Mouse (Mus musculus) T-helper 1 cell (primary cell): ENCODE results near the gene 1810010H24Rik.
"Not testable (repeated sequence)": the region's sequence is repeated elsewhere in the genome, so short reads cannot be mapped to it uniquely, and the experiment has no call there.

ENCODE experiments used
- in situ Hi-C: fragments of 300-600 bp; cut with MboI, MseI; formaldehyde crosslinking; loops from one replicate; pipeline ENCODE4 v1.15.1; 2025; ENCODE audit warnings: high pct_unique_total_duplicates

Gene 1810010H24Rik

DNA sequence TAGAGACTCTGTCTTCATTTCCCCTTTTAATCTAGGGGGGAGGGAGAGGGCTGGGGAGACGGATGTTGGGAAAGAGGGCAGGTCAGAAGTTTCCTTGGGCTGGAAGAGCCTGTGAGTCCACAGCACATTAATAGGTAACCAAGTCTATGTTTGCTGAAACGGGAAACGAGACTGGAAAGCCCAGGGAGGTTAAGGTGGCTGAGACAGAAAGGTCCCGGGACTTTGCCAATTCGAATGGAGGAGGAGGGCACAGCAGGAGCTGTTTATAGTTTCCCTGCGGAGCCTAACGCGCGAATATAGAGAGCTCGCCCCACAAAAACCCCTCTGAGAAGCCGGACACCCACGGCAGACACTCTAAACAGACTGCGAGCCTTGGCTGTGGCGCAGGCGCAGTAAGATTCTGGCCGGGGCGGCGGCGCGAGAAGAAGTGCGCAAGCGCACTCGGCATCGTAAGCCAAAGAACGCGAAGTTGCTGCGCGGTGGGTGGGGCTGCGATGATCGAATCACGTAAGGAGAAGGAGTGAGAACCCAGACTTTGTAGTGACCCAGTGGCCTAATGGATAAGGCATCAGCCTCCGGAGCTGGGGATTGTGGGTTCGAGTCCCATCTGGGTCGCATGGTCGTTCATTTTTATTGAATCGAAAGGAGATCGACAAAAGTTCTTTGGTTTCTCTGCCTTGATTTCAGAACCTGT is 13.0 kb upstream of the 1810010H24Rik start:
- in situ Hi-C loops = no loop called here

DNA sequence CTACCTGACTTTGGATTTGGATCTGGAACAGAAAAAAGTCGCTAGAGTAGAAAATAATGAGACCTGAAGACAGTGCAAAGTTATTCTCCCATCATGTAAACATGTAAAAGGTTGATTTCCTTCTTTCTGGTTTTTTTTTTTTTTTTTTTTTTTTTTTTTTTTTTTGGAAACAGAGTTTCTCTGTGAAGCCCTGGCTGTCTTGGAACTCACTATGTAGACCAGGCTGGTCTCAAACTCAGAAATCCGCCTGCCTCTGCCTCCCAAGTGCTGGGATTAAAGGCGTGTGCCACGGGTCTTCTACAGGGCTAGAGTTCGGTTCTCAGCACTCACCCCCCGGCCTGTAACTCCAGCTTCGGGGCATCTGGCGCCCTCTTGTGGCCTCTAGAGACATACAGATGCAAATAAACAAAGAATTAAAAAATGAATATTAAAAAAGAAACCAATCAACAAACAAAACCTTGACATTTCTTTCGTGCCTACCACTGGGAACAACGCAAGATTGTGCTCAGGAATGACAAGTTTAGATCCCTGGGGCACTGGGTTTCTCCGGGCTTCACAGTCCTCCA is 11.4 kb upstream of the 1810010H24Rik start:
- in situ Hi-C loops = no loop called here

DNA sequence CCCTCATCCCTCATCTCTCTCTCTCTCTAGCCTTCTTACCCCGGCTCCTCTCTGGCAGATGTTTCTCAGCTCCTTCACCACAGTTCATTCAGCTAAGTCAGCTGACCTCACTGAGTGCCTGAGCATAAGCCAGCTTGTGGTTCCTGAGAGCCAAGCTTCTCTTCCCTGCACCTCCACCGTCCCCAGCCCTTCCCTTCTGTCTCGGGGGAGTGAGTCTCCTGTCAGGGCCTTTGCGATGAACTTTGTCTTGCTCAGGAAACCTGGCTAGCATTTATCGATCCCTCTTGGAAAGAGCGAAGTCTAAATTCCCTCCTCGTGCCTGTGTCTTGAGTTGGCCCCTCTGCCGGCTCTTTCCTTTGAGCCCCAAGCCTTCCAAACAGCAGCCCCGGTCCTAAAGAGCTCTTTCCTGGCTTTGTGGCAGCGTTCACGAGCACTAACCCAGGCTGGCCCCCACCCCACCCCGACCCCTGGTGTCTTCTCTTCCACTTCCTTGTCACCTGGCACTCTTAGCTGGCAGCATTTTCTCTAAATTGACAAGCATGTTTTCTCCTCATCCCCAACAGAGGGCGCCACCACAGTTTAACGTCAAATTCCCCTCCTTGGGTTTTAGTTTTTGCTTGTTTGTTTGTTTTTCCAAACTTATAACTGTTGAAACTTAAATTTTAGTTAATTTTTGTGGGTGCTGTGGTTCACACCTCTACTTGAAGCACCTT is 10.7 kb upstream of the 1810010H24Rik start:
- in situ Hi-C loops = no loop called here

DNA sequence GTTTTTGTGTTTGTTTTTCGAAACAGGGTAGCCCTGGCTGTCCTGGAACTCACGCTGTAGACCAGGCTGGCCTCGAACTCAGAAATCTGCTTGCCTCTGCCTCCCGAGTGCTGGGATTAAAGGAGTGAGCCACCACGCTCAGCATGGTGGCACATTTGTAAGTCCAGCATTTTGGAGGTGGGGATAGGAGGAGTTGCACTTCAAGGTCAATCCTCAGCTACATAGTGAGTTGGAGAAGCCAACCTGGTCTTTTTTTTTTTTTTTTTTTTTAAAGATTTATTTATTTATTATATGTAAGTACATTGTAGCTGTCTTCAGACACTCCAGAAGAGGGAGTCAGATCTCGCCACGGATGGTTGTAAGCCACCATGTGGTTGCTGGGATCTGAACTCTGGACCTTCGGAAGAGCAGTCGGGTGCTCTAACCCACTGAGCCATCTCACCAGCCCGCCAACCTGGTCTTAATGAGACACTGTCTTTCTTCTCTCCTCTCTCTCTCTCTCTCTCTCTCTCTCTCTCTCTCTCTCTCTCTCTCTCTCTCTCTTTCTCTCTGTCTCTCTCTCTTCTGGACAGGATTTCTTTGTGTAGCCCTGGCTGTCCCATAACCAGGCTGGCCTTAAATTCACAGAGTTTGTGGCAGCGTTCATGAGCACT is 9.8 kb upstream of the 1810010H24Rik start:
- in situ Hi-C loops = not testable (repeated sequence)

DNA sequence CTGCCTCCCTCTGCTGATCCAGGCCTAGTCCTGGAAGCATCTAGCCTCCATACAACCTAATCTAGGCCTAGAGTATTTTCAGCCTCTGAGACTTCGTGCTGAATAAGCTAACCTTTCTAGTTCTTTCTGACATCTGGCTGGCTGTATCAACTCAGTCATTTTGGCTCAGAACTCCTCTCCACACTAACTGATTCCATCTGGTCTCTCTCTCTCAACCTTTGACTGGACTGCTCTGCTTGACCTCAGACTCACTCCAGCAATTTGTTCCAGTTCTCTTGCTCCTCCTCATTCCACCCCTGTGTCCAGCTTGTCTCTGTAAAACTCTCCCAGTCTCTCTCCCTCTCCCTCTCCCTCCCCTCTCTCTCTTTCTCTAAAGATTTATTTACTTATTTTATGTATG is 8.6 kb upstream of the 1810010H24Rik start:
- in situ Hi-C loops = no loop called here

DNA sequence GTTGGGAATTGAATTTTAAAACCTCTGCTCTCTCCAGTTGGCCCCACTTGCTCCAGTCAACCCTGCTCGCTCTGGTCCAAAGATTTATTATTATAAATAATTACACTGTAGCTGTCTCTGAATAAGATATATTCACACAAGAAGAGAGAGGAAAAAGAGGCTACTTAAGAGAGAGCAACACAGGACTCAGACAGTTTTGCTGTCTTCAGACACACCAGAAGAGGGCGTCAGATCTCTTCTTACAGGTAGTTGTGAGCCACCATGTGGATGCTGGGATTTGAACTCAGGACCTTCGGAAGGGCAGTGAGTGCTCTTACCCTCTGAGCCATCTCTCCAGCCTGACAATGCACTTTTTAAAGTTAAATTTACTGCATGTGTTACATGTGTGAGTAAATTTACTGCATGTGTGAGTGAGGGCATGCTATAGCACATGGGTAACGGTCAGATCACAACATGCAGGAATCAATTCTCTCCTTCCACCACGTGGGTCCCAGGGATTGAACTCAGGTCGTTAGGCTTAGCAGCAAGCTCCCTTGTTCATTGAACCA is 8.1 kb upstream of the 1810010H24Rik start:
- in situ Hi-C loops = no loop called here

DNA sequence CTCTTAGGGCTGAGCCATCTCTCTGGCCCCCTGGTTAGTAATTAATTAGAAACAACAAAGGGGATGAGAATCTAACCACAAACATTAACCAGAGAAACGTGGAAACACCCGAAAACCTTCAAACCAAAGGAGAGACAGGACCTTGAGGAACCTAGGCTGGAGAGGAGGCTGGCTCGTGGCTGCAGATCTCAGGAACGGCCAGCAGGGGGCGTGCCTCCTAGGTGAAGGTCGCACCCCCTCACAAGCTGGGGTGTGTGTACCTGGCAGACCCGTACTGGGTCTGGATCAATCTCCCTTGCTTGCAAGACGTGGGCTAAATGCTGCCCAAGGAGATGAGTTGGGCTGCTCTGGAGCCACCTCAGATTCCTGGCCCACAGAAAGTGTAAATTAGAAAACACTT is 6.9 kb upstream of the 1810010H24Rik start:
- in situ Hi-C loops = no loop called here

DNA sequence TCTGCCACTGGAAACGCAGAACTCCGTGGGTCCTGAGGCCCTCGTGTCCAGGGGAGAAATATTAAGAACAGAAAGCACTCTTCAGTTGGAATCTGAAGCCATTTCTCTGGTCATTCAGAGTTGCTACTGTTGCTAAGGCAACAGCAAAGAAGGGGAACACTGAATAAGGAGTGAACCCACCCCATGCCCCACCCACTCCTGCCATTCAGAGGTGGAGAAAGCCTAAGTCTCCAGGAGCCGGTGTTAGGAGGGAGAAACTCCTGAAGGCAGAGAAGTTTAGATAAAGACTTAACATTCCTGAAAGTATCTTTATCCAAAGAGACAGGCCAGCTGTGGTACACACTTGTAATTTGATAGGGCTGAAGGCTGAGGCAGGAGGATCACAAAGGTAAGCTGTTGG is 6.2 kb upstream of the 1810010H24Rik start:
- in situ Hi-C loops = no loop called here

DNA sequence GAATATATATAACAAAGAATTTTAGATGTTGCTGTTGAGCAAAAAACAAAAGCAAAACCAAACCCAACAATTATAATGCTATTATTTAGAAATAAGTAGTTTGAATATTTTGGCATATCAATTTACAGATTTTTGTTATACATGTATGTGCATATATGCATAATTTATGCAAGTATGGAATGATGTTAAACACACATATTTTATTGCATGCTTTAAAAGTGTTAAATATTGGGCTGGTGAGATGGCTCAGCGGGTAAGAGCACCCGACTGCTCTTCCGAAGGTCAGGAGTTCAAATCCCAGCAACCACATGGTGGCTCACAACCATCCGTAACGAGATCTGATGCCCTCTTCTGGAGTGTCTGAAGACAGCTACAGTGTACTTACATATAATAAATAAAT is 5.8 kb upstream of the 1810010H24Rik start:
- in situ Hi-C loops = not testable (repeated sequence)

DNA sequence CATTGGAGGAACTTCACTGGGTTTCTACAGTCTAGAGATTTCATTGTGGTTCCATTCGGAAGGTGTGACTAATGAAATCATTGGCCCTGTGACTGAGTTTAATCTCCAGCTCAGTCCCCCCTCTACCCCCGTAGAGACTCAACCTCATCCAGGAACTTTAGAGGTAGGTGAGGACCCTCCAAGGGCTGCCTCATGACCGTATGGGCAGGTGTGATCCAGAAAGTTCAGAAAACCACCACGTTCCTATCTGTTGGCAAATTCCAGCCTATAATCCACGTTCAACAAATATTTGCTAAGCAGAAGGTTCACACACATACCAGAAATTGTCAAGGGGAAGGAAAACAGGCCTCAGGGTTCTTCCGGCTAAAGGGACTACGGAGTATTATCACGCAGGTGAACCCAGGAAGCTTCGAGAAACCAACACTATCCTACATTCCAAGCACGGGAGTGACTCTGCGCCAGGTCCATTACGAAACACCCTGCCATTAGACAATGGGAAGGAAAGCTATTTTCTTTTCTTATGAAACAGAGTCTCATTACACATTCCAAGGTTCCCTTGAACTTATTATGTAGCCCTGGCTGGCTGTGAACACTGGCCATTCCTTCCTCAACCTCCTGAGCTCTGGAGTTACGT is 3.3 kb upstream of the 1810010H24Rik start:
- in situ Hi-C loops = no loop called here

DNA sequence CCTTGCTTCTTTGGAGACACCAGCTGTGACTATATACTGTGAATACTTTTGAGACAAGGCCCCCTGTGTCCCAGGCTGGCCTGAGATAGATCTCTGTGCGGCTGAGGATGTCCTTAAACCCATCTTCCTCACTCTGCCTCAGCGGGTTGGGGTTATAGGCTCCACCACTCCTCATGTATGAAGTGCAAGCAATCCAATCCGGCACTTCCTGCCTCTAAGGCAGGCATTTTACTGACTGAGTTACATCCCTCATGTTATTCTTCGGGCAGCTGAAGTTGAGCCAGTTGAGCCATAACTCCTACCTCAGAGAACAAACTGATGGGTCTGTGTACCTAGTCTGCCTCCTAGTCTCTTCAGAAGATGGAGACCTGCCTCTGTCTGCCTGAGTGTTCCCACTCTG is 1.1 kb upstream of the 1810010H24Rik start:
- in situ Hi-C loops = no loop called here

DNA sequence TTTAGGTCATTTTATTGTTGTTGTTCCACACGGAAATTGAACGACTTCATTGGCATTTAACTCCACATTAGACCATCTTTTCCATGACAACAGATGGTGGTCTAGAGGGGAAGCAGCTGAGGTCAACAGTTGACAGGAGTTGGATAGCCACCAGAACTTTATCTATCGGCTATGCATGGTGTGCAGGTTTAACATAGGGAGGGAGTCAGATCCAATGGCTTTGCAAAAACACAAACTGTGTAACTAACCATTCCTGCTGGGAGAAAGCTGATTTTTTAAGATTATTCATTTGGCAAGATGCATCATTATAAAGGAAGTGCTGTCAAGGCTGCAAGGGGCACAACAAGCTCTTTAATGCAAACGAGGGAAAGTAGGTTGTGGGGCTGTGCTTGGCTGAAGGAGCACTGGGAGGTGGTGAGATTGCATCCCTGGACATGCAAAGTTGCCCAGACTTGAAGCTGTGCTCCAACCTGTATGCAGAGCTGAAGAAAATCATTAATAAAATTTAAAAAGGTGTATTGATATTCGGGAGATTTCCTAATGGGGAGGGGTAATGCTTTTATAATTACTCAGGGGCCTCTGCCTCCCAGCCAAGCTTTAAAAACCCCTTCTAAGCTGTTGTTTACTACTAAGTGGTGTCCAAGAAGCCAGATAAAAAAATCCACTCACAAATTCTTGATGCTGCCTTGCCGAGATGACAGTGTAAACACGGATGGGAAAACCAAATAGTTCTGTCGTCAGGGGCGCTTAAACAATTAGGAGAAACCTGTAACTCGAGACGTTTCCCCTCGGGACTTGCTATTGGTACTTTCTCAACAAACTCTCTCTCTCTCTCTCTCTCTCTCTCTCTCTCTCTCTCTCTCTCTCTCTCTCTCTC is 1.3 kb downstream of the 1810010H24Rik start:
- in situ Hi-C loops = no loop called here

DNA sequence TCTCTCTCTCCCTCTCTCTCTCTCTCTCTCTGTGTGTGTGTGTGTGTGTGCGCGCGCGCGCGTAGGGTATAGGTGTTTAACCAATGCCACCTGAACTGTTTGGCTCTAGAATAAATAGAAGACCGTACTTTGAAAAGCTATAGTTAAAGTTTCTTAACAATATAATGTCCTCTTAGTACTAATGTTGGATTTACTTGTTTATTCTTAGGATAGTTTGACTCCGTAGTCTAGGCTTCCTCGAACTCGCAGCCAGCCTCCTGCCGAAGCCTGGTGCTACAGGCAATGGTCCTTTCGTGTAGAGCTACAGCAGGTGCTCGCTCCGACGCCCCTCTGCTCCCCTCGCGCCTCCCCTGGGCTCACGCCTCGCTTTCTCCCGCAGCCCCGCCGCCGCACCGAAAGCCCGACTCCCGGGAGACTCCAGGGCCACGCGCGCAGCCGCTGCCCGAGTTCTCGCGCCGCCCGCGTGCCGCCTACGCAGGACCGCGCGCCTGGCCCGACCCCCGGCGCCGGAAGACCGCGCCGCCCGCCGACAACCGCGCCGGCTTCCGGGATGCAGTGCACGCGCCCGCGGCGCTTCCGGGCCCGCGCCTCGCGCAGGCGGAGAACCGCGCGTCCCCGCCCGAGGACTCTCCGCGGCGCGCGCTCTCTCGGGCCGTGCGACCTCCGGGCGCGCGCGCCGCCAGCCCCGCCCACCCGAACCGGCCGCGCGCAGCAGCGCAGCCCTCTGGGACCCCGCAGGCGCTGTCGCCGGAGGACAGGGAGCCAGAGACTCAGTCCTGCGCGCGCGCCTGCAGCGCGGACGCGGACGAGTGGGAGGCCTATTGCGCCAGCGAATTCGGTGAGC is 2.2 kb downstream of the 1810010H24Rik start:
- in situ Hi-C loops = no loop called here

DNA sequence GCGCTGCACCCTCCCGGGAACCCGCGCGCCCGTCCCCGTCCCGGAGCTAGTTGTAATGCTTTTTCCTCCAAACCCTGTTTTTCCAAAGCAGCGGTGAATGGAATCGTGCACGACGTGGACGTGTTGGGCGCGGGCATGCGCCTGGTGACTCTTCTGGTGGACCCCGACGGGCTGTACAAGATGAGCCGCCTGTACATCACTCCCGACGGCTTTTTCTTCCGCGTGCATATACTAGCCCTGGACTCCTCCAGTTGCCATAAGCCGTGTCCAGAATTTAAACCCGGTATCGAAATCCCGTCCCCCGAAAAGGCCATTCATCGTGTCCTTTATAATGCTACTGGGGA is 2.8 kb downstream of the 1810010H24Rik start:
- in situ Hi-C loops = no loop called here

DNA sequence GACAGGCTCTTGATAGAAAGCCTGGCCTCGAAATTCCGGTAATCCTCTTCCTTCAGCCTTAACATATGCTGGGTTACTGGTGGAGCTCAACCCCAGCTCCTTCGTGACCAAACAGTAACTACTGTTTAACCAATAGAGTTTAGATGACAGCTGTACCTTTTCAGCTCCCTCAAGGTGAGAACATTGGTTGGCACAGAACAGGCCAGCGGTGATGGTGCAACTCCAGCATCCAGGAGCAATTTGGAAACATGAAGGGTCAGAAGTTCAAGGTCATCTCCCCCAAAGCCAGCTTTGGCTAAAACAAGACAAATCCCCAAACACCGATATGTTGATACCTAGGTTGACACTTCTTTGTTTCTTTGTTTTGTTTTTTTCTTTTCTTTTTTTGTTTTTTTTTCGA is 3.3 kb downstream of the 1810010H24Rik start:
- in situ Hi-C loops = no loop called here

DNA sequence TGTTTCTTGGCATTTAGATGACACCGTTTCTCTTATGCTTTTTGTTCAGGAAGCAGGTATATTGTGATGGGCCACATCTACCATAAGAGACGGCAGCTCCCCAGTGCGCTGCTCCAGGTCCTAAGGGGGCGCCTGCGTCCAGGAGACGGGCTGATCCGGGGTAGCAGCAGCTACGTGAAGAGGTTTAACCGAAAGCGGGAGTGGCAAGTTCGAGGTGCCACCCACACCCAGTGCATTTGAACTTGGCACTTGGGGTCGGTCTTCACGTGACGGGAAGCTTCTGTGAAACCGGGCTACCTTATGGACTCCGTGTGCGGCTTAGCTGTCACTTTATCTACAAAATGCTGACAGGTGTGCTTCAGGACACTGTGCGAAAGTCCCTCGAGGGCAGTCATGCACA is 4.1 kb downstream of the 1810010H24Rik start:
- in situ Hi-C loops = no loop called here

DNA sequence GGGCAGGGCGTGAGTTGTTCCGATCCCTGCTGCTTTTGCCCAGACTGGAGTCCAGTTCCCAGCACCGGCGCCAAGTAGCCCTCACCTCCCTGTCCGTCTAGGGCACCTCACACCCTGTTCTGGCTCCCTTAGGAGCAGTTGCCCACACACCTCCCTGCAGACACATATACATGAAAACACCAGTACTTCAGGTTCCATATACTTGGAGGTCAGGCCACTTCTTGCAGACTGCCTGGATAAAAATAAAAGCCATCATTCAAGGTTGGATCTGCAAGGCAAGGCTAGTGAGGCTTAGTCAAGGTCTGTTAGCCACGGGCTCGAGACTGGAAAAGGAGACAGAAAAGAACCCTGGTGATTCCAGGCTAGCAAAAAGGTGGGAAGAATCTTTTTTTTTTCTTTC is 6.2 kb downstream of the 1810010H24Rik start:
- in situ Hi-C loops = no loop called here

DNA sequence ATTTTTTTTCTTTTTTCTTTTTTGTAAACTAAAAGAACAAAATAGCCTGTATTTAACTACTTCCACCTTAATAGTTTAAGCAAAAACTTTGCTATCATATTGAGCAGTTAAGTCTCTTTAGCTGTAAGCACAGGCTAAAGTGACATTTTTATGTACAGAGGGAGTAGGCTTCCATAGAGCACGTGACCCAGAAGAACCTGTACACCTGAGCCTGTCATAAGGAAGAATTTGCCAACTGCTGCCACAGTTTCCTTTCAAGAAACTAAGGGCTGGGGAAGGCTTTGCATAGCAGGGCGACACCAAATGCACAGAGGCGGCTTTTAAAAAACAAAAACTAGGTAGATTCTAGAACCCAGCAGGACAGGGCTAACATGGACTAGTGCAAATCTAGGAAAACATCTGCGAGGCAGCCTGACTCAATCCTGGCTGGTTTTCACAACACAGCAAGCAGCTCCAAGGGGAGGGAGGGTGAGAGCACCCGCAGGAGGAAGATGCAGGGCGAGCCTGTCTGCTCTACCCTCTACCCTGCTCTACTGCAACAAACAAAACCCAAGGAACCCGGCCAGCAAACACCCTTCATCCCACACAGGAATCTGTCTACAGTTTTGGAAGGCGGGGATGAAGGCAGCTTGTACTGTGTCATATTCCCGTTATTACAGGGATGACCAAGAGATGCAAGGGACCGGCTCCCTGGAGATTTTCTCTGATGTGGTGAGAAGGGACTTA is 8.8 kb downstream of the 1810010H24Rik start:
- in situ Hi-C loops = no loop called here

DNA sequence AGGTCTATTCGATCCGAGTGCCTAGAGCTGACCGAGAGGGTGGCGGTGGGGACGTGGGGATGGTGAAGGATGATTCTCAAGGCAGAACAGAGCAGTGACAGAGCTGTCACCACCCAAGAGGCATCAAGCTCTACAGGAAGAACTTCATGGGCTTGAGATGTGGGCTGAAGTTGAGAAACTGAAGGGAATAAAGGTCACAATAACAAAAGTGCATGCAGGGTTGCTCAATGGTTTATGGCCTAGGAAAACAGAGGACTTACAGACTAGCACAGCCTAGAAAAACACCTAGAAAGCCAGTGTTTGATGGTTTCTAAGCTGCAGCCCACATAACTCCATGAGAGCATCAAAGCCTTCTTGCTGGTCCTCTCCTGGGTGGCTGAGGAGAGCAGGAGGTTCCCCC is 13.9 kb downstream of the 1810010H24Rik start:
- in situ Hi-C loops = no loop called here
